Comparison of ENCODE assay signal across 13 mouse cellular contexts in genomic region chr2:30136458-30136857, GRCm38 (mm10).
"Had no signal": no experiment of that assay in that cellular context is flagged by ENCODE, and none has a peak within 500 bp of the region (broad histone marks: within the 10 kb centered on the region; RNA-seq: fewer than 3 reads in every experiment).

No protein-coding gene starts in this region.

- H3K9me3 ChIP-seq: limb, embryonic 12.5 days; liver, embryonic 13.5 days; midbrain, embryonic 13.5 days; neural tube, embryonic 15.5 days had no signal

- DNase-seq: layer of hippocampus, adult 9-11 months; layer of hippocampus, postnatal 36 days; liver, embryonic 13.5 days; lung, adult 2 months; lung, postnatal 36 days; thymus, postnatal 4 days had no signal

- H3K27me3 ChIP-seq: limb, embryonic 12.5 days; liver, embryonic 13.5 days; midbrain, embryonic 13.5 days; neural tube, embryonic 15.5 days had no signal

- H3K27ac ChIP-seq: limb, embryonic 12.5 days; liver, embryonic 13.5 days; midbrain, embryonic 13.5 days; neural tube, embryonic 15.5 days; stomach, postnatal 0 days had no signal

- H3K4me3 ChIP-seq: limb, embryonic 12.5 days; liver, embryonic 13.5 days; midbrain, embryonic 13.5 days; myocyte; neural tube, embryonic 15.5 days had no signal

- H3K4me2 ChIP-seq: limb, embryonic 12.5 days; liver, embryonic 13.5 days; midbrain, embryonic 13.5 days; neural tube, embryonic 15.5 days had no signal

- ATAC-seq: intestine, embryonic 16.5 days; lung, postnatal 0 days; midbrain, embryonic 13.5 days had no signal

- H3K9ac ChIP-seq: limb, embryonic 12.5 days; liver, embryonic 13.5 days; midbrain, embryonic 13.5 days; neural tube, embryonic 15.5 days had no signal
